Mouse (Mus musculus): ENCODE results near the gene Tnrc6b.

Tnrc6b gene

GRCm38 (mm10) chr15:80930676-80931320 is 219.7 kb downstream of the Tnrc6b start:
- in situ Hi-C loops (cut with MboI; ENCODE audit: unreplicated experiment in 2 of 2): loop anchor here in 1 of 2 experiments (25.0 kb wide), 1 partner anchor 668 kb away; the partner anchor contains the start of genes Atf4 and Rps19bp1

- in situ Hi-C loops (cut with MboI; ENCODE audit: unreplicated experiment in 2 of 2): loop anchor here in 1 of 2 experiments (25.0 kb wide), 1 partner anchor 669 kb away; the partner anchor contains the start of genes Atf4 and Rps19bp1
Observed at GRCm38 (mm10) chr15:80931345-80931960, 220.3 kb downstream of the Tnrc6b start.

- in situ Hi-C loops (cut with MboI; ENCODE audit: unreplicated experiment in 2 of 2): loop anchor here in 1 of 2 experiments (25.0 kb wide), 1 partner anchor 673 kb away; the partner anchor contains the start of genes Atf4 and Rps19bp1
Observed at GRCm38 (mm10) chr15:80934841-80935240, 223.7 kb downstream of the Tnrc6b start.

- in situ Hi-C loops (cut with MboI; ENCODE audit: unreplicated experiment in 2 of 2): loop anchor here in 1 of 2 experiments (25.0 kb wide), 1 partner anchor 674 kb away; the partner anchor contains the start of genes Atf4 and Rps19bp1
Observed at GRCm38 (mm10) chr15:80936686-80937085, 225.6 kb downstream of the Tnrc6b start.

- in situ Hi-C loops (cut with MboI; ENCODE audit: unreplicated experiment in 2 of 2): loop anchor here in 1 of 2 experiments (25.0 kb wide), 1 partner anchor 676 kb away; the partner anchor contains the start of genes Atf4 and Rps19bp1
Observed at GRCm38 (mm10) chr15:80938615-80939014, 227.5 kb downstream of the Tnrc6b start.

- in situ Hi-C loops (cut with MboI; ENCODE audit: unreplicated experiment in 2 of 2): loop anchor here in 1 of 2 experiments (25.0 kb wide), 1 partner anchor 677 kb away; the partner anchor contains the start of genes Atf4 and Rps19bp1
Observed at GRCm38 (mm10) chr15:80939401-80939800, 228.3 kb downstream of the Tnrc6b start.

GRCm38 (mm10) chr15:80941468-80942040 is 230.4 kb downstream of the Tnrc6b start:
- in situ Hi-C loops (cut with MboI; ENCODE audit: unreplicated experiment in 2 of 2): loop anchor here in 1 of 2 experiments (25.0 kb wide), 1 partner anchor 679 kb away; the partner anchor contains the start of genes Atf4 and Rps19bp1

GRCm38 (mm10) chr15:80945851-80946250 is 234.7 kb downstream of the Tnrc6b start:
- in situ Hi-C loops (cut with MboI; ENCODE audit: unreplicated experiment in 2 of 2): loop anchor here (5.0 to 25.0 kb wide), 2 partner anchors 239 to 684 kb away; partner anchors contain the start of genes Atf4 (in 1 of the 2) and Rps19bp1 (in 1 of the 2)

GRCm38 (mm10) chr15:80948145-80949135 is 237.3 kb downstream of the Tnrc6b start, which contains the start of gene Adsl:
TSS of gene Adsl (plus strand) at chr15:80948490.
- in situ Hi-C loops (cut with MboI; ENCODE audit: unreplicated experiment in 2 of 2): loop anchor here (5.0 to 25.0 kb wide), 2 partner anchors 241 to 686 kb away; partner anchors contain the start of genes Atf4 (in 1 of the 2) and Rps19bp1 (in 1 of the 2)

GRCm38 (mm10) chr15:80949431-80949830 is 238.3 kb downstream of the Tnrc6b start:
- in situ Hi-C loops (cut with MboI; ENCODE audit: unreplicated experiment in 2 of 2): loop anchor here (5.0 to 25.0 kb wide), 2 partner anchors 242 to 687 kb away; partner anchors contain the start of genes Atf4 (in 1 of the 2) and Rps19bp1 (in 1 of the 2)

GRCm38 (mm10) chr15:80950055-80950454 is 238.9 kb downstream of the Tnrc6b start:
- in situ Hi-C loops (cut with MboI; ENCODE audit: unreplicated experiment in 2 of 2): loop anchor here in 1 of 2 experiments (5.0 kb wide), 1 partner anchor 97 kb away; no protein-coding TSS in a partner anchor

GRCm38 (mm10) chr15:80953971-80954370 is 242.9 kb downstream of the Tnrc6b start:
- in situ Hi-C loops (cut with MboI; ENCODE audit: unreplicated experiment in 2 of 2): loop anchor here in 1 of 2 experiments (5.0 kb wide), 1 partner anchor 93 kb away; no protein-coding TSS in a partner anchor

- in situ Hi-C loops (cut with MboI; ENCODE audit: unreplicated experiment in 2 of 2): loop anchor here in 1 of 2 experiments (5.0 kb wide), 1 partner anchor 92 kb away; no protein-coding TSS in a partner anchor
Observed at GRCm38 (mm10) chr15:80954861-80955260, 243.7 kb downstream of the Tnrc6b start.

GRCm38 (mm10) chr15:80955836-80956438 is 244.8 kb downstream of the Tnrc6b start:
- in situ Hi-C loops (cut with MboI; ENCODE audit: unreplicated experiment in 2 of 2): no loop called here

- in situ Hi-C loops (cut with MboI; ENCODE audit: unreplicated experiment in 2 of 2): no loop called here
Observed at GRCm38 (mm10) chr15:80969371-80969770, 258.3 kb downstream of the Tnrc6b start.

GRCm38 (mm10) chr15:80974311-80974710 is 263.2 kb downstream of the Tnrc6b start:
- in situ Hi-C loops (cut with MboI; ENCODE audit: unreplicated experiment in 2 of 2): no loop called here

GRCm38 (mm10) chr15:80975666-80976065 is 264.6 kb downstream of the Tnrc6b start:
- in situ Hi-C loops (cut with MboI; ENCODE audit: unreplicated experiment in 2 of 2): no loop called here

GRCm38 (mm10) chr15:80977620-80978334 is 266.7 kb downstream of the Tnrc6b start, which contains the start of gene Sgsm3:
TSS of gene Sgsm3 (plus strand) at chr15:80977765.
- in situ Hi-C loops (cut with MboI; ENCODE audit: unreplicated experiment in 2 of 2): no loop called here

Data from v-Abl transformed pro-B cells (cell line).